Mouse (Mus musculus): ENCODE measurements around the gene Prg4. TPM values are rescaled to one million over a fixed set of nuclear protein-coding genes. Genes with fewer than 3 reads are reported as not detected.

Gene Prg4
- polyA plus RNA-seq, 1 experiment from 2014 or later, result 0.34 TPM

- no peak overlapping the region for H3K27ac ChIP-seq (ENCODE audit: low read depth, low read length)
- H3K4me3 ChIP-seq (ENCODE audit: low read depth, low read length), result no peak overlapping the region
- no peak overlapping the region for H3K4me2 ChIP-seq (replicated peaks; ENCODE audit: low read depth)
- no peak overlapping the region for H3K9ac ChIP-seq (ENCODE audit: low read depth, low read length)
- H3K9me3 ChIP-seq (ENCODE audit: control insufficient read depth), result no peaks in the 10 kb centered on the region
- H3K36me3 ChIP-seq (ENCODE audit: control insufficient read depth, insufficient read depth), result peaks cover 49% of the 10 kb centered on the region
- 72% methylated on average over 3 of the region's 3 CpGs for WGBS
- no peaks in the 10 kb centered on the region for H3K27me3 ChIP-seq (replicated peaks; ENCODE audit: control insufficient read depth, insufficient read depth, low read length)
- H3K4me1 ChIP-seq (replicated peaks; ENCODE audit: control insufficient read depth, insufficient read depth, low read length), result no peaks in the 10 kb centered on the region
- TF ChIP-seq CTCF (IDR thresholded peaks at IDR 0.05; ENCODE audit: low read depth), result no peak
- no peak for ATAC-seq
Observed at GRCm38 (mm10) chr1:150403914-150404313, 62.1 kb downstream of the Prg4 start.

Other genes starting within 250 kb of the Prg4 start
- not detected in 2 replicates for gene Pdc, start 146.7 kb downstream of the Prg4 start, polyA plus RNA-seq (2015; fragmentation: Nextera tagmentation; extraction: Ambion mirVana)
- gene Tpr, start 73.3 kb downstream of the Prg4 start, polyA plus RNA-seq (2015; fragmentation: Nextera tagmentation; extraction: Ambion mirVana), result 89.7 and 93.1 TPM in 2 replicates
- 29.2 and 32.9 TPM in 2 replicates for gene Odr4, start 73.1 kb downstream of the Prg4 start, polyA plus RNA-seq (2015; fragmentation: Nextera tagmentation; extraction: Ambion mirVana)